Mouse (Mus musculus) embryonic facial prominence, embryonic 15.5 days (tissue): Measurements from ENCODE around the gene Bclaf1. TPM values are rescaled to one million over a fixed set of nuclear protein-coding genes. Genes with fewer than 3 reads are reported as not detected.

ENCODE experiments used
- ATAC-seq: fragments of 200-750 bp; cut with Nextera tagmentation; 2 replicates; pipeline ENCODE4 v1.8.0; 2017; ENCODE audit warnings: low read depth, moderate TSS enrichment; ENCODE audit not compliant: insufficient number of reproducible peaks, low FRiP score, low TSS enrichment
- H3K27ac ChIP-seq: fragments of 300-500 bp; sonication (generic); replicated peaks from 2 replicates; pipeline ENCODE4 v1.5.1; 2015; ENCODE audit warnings: mild to moderate bottlenecking, inconsistent platforms
- H3K27me3 ChIP-seq: fragments of 300-500 bp; sonication (generic); 2 replicates; pipeline ENCODE4 v1.6.1; 2015; ENCODE audit warnings: inconsistent platforms
- H3K36me3 ChIP-seq: fragments of 300-500 bp; sonication (generic); 2 replicates; pipeline ENCODE4 v1.6.1; 2015; ENCODE audit warnings: mild to moderate bottlenecking, inconsistent platforms
- H3K4me1 ChIP-seq: fragments of 300-500 bp; sonication (generic); 2 replicates; pipeline ENCODE4 v1.6.1; 2015; ENCODE audit warnings: inconsistent platforms
- H3K4me2 ChIP-seq: fragments of 300-500 bp; sonication (generic); replicated peaks from 2 replicates; pipeline ENCODE4 v1.6.1; 2015; ENCODE audit warnings: mild to moderate bottlenecking, inconsistent platforms
- H3K4me3 ChIP-seq: fragments of 300-500 bp; sonication (generic); replicated peaks from 2 replicates; pipeline ENCODE4 v1.5.1; 2015; ENCODE audit warnings: mild to moderate bottlenecking, inconsistent platforms
- H3K9ac ChIP-seq: fragments of 300-500 bp; sonication (generic); 2 replicates; pipeline ENCODE4 v1.6.1; 2015; ENCODE audit warnings: inconsistent platforms
- H3K9me3 ChIP-seq: fragments of 300-500 bp; sonication (generic); replicated peaks from 2 replicates; pipeline ENCODE4 v1.6.1; 2016; ENCODE audit warnings: inconsistent platforms
- WGBS: fragments of 180-500 bp; shearing (Covaris S2); methylation state at CpG from one replicate; pipeline ENCODE4 v1.1.7; 2015; 5-methylcytosine and 5-hydroxymethylcytosine counted together
- microRNA-seq: library from miRNA; unstranded; fragments of <30 nt; microRNA quantifications from one replicate; pipeline ENCODE4, GENCODE M21; 2016; ENCODE audit warnings: borderline number of aligned reads
- polyA plus RNA-seq: library from polyadenylated mRNA; unstranded; fragments of >200 nt; fragmentation: Nextera tagmentation; extraction: Ambion mirVana; gene quantifications from 2 replicates; pipeline ENCODE4 v1.2.1, GENCODE M21; 2015

The Bclaf1 gene
- polyA plus RNA-seq, 1 experiment from 2014 or later = 107 TPM

- H3K4me3 ChIP-seq = no peak overlapping the region
- 70% methylated on average over 9 of the region's 9 CpGs for WGBS
- H3K27ac ChIP-seq = no peak overlapping the region
- H3K36me3 ChIP-seq = no peaks in the 10 kb centered on the region
- no peaks in the 10 kb centered on the region for H3K9me3 ChIP-seq
- H3K27me3 ChIP-seq = no peaks in the 10 kb centered on the region
- no peak overlapping the region for H3K9ac ChIP-seq
- no peak overlapping the region for H3K4me2 ChIP-seq
- ATAC-seq = no peak
- no peaks in the 10 kb centered on the region for H3K4me1 ChIP-seq
These were observed 66.9 kb downstream of the Bclaf1 start for GRCm38 (mm10) chr10:20379071-20379735.

GRCm38 (mm10) chr10:20380798-20381197 lies 68.5 kb downstream of the Bclaf1 start:
- Histone ChIP-seq H3K9me3 (no peaks in the 10 kb centered on the region), H3K36me3 (no peaks in the 10 kb centered on the region), H3K4me2 (no peak overlapping the region), H3K4me1 (no peaks in the 10 kb centered on the region), H3K27ac (no peak overlapping the region), H3K4me3 (no peak overlapping the region), H3K9ac (no peak overlapping the region), H3K27me3 (no peaks in the 10 kb centered on the region)
- 80% methylated on average over 3 of the region's 3 CpGs for WGBS
- ATAC-seq = no peak

GRCm38 (mm10) chr10:20381352-20381751 lies 69.1 kb downstream of the Bclaf1 start:
- 82% methylated on average over 3 of the region's 3 CpGs for WGBS
- H3K36me3 ChIP-seq = no peaks in the 10 kb centered on the region
- no peak overlapping the region for H3K4me2 ChIP-seq
- no peaks in the 10 kb centered on the region for H3K9me3 ChIP-seq
- H3K9ac ChIP-seq = no peak overlapping the region
- ATAC-seq = no peak
- no peak overlapping the region for H3K27ac ChIP-seq
- H3K4me1 ChIP-seq = no peaks in the 10 kb centered on the region
- H3K4me3 ChIP-seq = no peak overlapping the region
- H3K27me3 ChIP-seq = no peaks in the 10 kb centered on the region

GRCm38 (mm10) chr10:20382807-20383419 lies 70.6 kb downstream of the Bclaf1 start:
- H3K9ac ChIP-seq = no peak overlapping the region
- H3K36me3 ChIP-seq = no peaks in the 10 kb centered on the region
- no peaks in the 10 kb centered on the region for H3K27me3 ChIP-seq
- no peak overlapping the region for H3K4me3 ChIP-seq
- no peaks in the 10 kb centered on the region for H3K9me3 ChIP-seq
- H3K4me2 ChIP-seq = no peak overlapping the region
- no peak overlapping the region for H3K27ac ChIP-seq
- no peaks in the 10 kb centered on the region for H3K4me1 ChIP-seq
- ATAC-seq = no peak
- 71% methylated on average over 6 of the region's 6 CpGs for WGBS

- no peaks in the 10 kb centered on the region for H3K4me1 ChIP-seq
- H3K9me3 ChIP-seq = no peaks in the 10 kb centered on the region
- WGBS = 45% methylated on average over 3 of the region's 3 CpGs
- H3K4me2 ChIP-seq = no peak overlapping the region
- no peak for ATAC-seq
- H3K36me3 ChIP-seq = no peaks in the 10 kb centered on the region
- no peak overlapping the region for H3K4me3 ChIP-seq
- H3K27me3 ChIP-seq = no peaks in the 10 kb centered on the region
- H3K9ac ChIP-seq = no peak overlapping the region
- no peak overlapping the region for H3K27ac ChIP-seq
These were observed 78.3 kb downstream of the Bclaf1 start for GRCm38 (mm10) chr10:20390568-20390967.

Small RNA genes within 50 kb of the gene (microRNA-seq; reads per million reads assigned to microRNA genes)
- gene Mir6413 = not detected

Other genes with a start within 250 kb of the Bclaf1 start
- 17.5 and 18.4 TPM in 2 replicates for gene Map7, start 164.0 kb upstream of the Bclaf1 start, polyA plus RNA-seq
- gene Mtfr2, start 35.3 kb downstream of the Bclaf1 start, polyA plus RNA-seq = 1.1 and 1.2 TPM in 2 replicates